Mouse (Mus musculus): ENCODE results near the gene Etd.
"Not testable (repeated sequence)": the region's sequence is repeated elsewhere in the genome, so short reads cannot be mapped to it uniquely, and the experiment has no call there.

Etd gene

GRCm38 (mm10) chrX:53434618-53435017 is at the start of gene Etd:
Gene Etd (plus strand): TSS chrX:53434918.
- DNase-seq (ENCODE audit: low spot score in 2 of 2): no peak

- no peak for DNase-seq (ENCODE audit: low spot score in 2 of 2)
These were observed 48.4 kb upstream of the Etd start for GRCm38 (mm10) chrX:53386362-53386761.

GRCm38 (mm10) chrX:53432888-53433287 is 1.8 kb upstream of the Etd start:
- DNase-seq (ENCODE audit: low spot score in 2 of 2): no peak

- no peak for DNase-seq (ENCODE audit: low spot score in 2 of 2)
These were observed 24.9 kb downstream of the Etd start for GRCm38 (mm10) chrX:53459573-53459972.

GRCm38 (mm10) chrX:53464194-53464593 is 29.5 kb downstream of the Etd start:
- DNase-seq (ENCODE audit: low spot score in 2 of 2): not testable (repeated sequence)
